Mouse (Mus musculus): ENCODE results near the gene March1. TPM values are rescaled to one million over a fixed set of nuclear protein-coding genes. Genes with fewer than 3 reads are reported as not detected.
"Not testable (repeated sequence)": the region's sequence is repeated elsewhere in the genome, so short reads cannot be mapped to it uniquely, and the experiment has no call there.

March1 gene
- polyA plus RNA-seq, 2 experiments, result 0.41 to 0.62 TPM

- Histone ChIP-seq H3K27me3 (ENCODE audit: control insufficient read depth, insufficient read depth, low read length) (no peaks in the 10 kb centered on the region), H3K9me3 (ENCODE audit: control insufficient read depth, low read length) (no peaks in the 10 kb centered on the region), H3K4me3 (replicated peaks; ENCODE audit: low read length) (no peak overlapping the region), H3K9ac (ENCODE audit: low read depth, low read length, severe bottlenecking) (no peak overlapping the region), H3K36me3 (ENCODE audit: control insufficient read depth, insufficient read depth, low read length) (no peaks in the 10 kb centered on the region), H3K27ac (replicated peaks; ENCODE audit: low read depth, low read length) (no peak overlapping the region), H3K4me1 (ENCODE audit: control insufficient read depth, insufficient read depth, low read length) (no peaks in the 10 kb centered on the region), H3K4me2 (replicated peaks; ENCODE audit: low read depth, low read length, severe bottlenecking) (no peak overlapping the region)
- ATAC-seq (ENCODE audit: low FRiP score, low read depth), result no peak
- no peak for DNase-seq (ENCODE audit: low spot score)
- no peak for TF ChIP-seq POLR2A (IDR thresholded peaks at IDR 0.05; ENCODE audit: borderline replicate concordance, extremely low read depth, insufficient read depth, insufficient read length)
These were observed 780.1 kb downstream of the March1 start for GRCm38 (mm10) chr8:66397811-66398210.

- no peak overlapping the region for H3K4me2 ChIP-seq (replicated peaks; ENCODE audit: low read depth, low read length, severe bottlenecking)
- no peaks in the 10 kb centered on the region for H3K36me3 ChIP-seq (ENCODE audit: control insufficient read depth, insufficient read depth, low read length)
- no peak overlapping the region for H3K4me3 ChIP-seq (replicated peaks; ENCODE audit: low read length)
- H3K9ac ChIP-seq (ENCODE audit: low read depth, low read length, severe bottlenecking), result no peak overlapping the region
- no peak for ATAC-seq (ENCODE audit: low FRiP score, low read depth)
- H3K27ac ChIP-seq (replicated peaks; ENCODE audit: low read depth, low read length), result no peak overlapping the region
- H3K4me1 ChIP-seq (ENCODE audit: control insufficient read depth, insufficient read depth, low read length), result no peaks in the 10 kb centered on the region
- TF ChIP-seq POLR2A (IDR thresholded peaks at IDR 0.05; ENCODE audit: borderline replicate concordance, extremely low read depth, insufficient read depth, insufficient read length), result no peak
- DNase-seq (ENCODE audit: low spot score), result no peak
- H3K27me3 ChIP-seq (ENCODE audit: control insufficient read depth, insufficient read depth, low read length), result no peaks in the 10 kb centered on the region
- WGBS, result 79% methylated on average over 1 of the region's 1 CpGs
- H3K9me3 ChIP-seq (ENCODE audit: control insufficient read depth, low read length), result no peaks in the 10 kb centered on the region
These were observed 782.4 kb downstream of the March1 start for GRCm38 (mm10) chr8:66400050-66400449.

- no peaks in the 10 kb centered on the region for H3K36me3 ChIP-seq (ENCODE audit: control insufficient read depth, insufficient read depth, low read length)
- no peak overlapping the region for H3K4me2 ChIP-seq (replicated peaks; ENCODE audit: low read depth, low read length, severe bottlenecking)
- no peaks in the 10 kb centered on the region for H3K9me3 ChIP-seq (ENCODE audit: control insufficient read depth, low read length)
- TF ChIP-seq POLR2A (IDR thresholded peaks at IDR 0.05; ENCODE audit: borderline replicate concordance, extremely low read depth, insufficient read depth, insufficient read length), result no peak
- H3K27ac ChIP-seq (replicated peaks; ENCODE audit: low read depth, low read length), result no peak overlapping the region
- H3K4me3 ChIP-seq (replicated peaks; ENCODE audit: low read length), result no peak overlapping the region
- no peaks in the 10 kb centered on the region for H3K27me3 ChIP-seq (ENCODE audit: control insufficient read depth, insufficient read depth, low read length)
- WGBS, result 83% methylated on average over 2 of the region's 2 CpGs
- no peaks in the 10 kb centered on the region for H3K4me1 ChIP-seq (ENCODE audit: control insufficient read depth, insufficient read depth, low read length)
- ATAC-seq (ENCODE audit: low FRiP score, low read depth) (no peak), DNase-seq (ENCODE audit: low spot score) (no peak)
- no peak overlapping the region for H3K9ac ChIP-seq (ENCODE audit: low read depth, low read length, severe bottlenecking)
These were observed 787.2 kb downstream of the March1 start for GRCm38 (mm10) chr8:66404711-66405414.

GRCm38 (mm10) chr8:66405796-66406195 is 788.1 kb downstream of the March1 start:
- H3K9ac ChIP-seq (ENCODE audit: low read depth, low read length, severe bottlenecking); H3K4me2 ChIP-seq (replicated peaks; ENCODE audit: low read depth, low read length, severe bottlenecking); H3K27me3 ChIP-seq (ENCODE audit: control insufficient read depth, insufficient read depth, low read length); DNase-seq (ENCODE audit: low spot score); H3K36me3 ChIP-seq (ENCODE audit: control insufficient read depth, insufficient read depth, low read length); ATAC-seq (ENCODE audit: low FRiP score, low read depth); H3K4me1 ChIP-seq (ENCODE audit: control insufficient read depth, insufficient read depth, low read length); H3K27ac ChIP-seq (replicated peaks; ENCODE audit: low read depth, low read length); H3K9me3 ChIP-seq (ENCODE audit: control insufficient read depth, low read length); H3K4me3 ChIP-seq (replicated peaks; ENCODE audit: low read length): not testable (repeated sequence)
- WGBS, result 63% methylated on average over 4 of the region's 4 CpGs

- H3K4me2 ChIP-seq (replicated peaks; ENCODE audit: low read depth, low read length, severe bottlenecking), result no peak overlapping the region
- no peak overlapping the region for H3K9ac ChIP-seq (ENCODE audit: low read depth, low read length, severe bottlenecking)
- DNase-seq (ENCODE audit: low spot score) (no peak), ATAC-seq (ENCODE audit: low FRiP score, low read depth) (no peak)
- H3K36me3 ChIP-seq (ENCODE audit: control insufficient read depth, insufficient read depth, low read length), result no peaks in the 10 kb centered on the region
- H3K27ac ChIP-seq (replicated peaks; ENCODE audit: low read depth, low read length), result no peak overlapping the region
- no peaks in the 10 kb centered on the region for H3K27me3 ChIP-seq (ENCODE audit: control insufficient read depth, insufficient read depth, low read length)
- H3K4me1 ChIP-seq (ENCODE audit: control insufficient read depth, insufficient read depth, low read length), result no peaks in the 10 kb centered on the region
- H3K4me3 ChIP-seq (replicated peaks; ENCODE audit: low read length), result no peak overlapping the region
- TF ChIP-seq POLR2A (IDR thresholded peaks at IDR 0.05; ENCODE audit: borderline replicate concordance, extremely low read depth, insufficient read depth, insufficient read length), result no peak
- no peaks in the 10 kb centered on the region for H3K9me3 ChIP-seq (ENCODE audit: control insufficient read depth, low read length)
- 82% methylated on average over 6 of the region's 6 CpGs for WGBS
These were observed 789.1 kb downstream of the March1 start for GRCm38 (mm10) chr8:66406596-66407361.

Measured in limb, embryonic 14.5 days (tissue).